Mouse (Mus musculus): ENCODE data around the gene Cldn1. TPM values are rescaled to one million over a fixed set of nuclear protein-coding genes. Genes with fewer than 3 reads are reported as not detected.

The Cldn1 gene
- polyA plus RNA-seq (2014; fragmentation: Nextera tagmentation; extraction: Ambion mirVana): 10.2 and 12.4 TPM in 2 replicates

GRCm38 (mm10) chr16:26371325-26372053 lies at the start of gene Cldn1:
Gene Cldn1 (minus strand): TSS chr16:26371841.
- Histone ChIP-seq H3K9ac (replicated peaks; ENCODE audit: low read depth, low read length) (peak within 1 kb of the TSS; percentile 31; the same call in 1 of the 2 replicates), H3K4me2 (replicated peaks; ENCODE audit: low read depth, low read length) (peak within 1 kb of the TSS; percentile 84), H3K9me3 (ENCODE audit: control insufficient read depth, low read depth, low read length) (no peaks in the 10 kb centered on the region), H3K4me3 (ENCODE audit: low read depth, low read length) (peak within 1 kb of the TSS; percentile 48), H3K27ac (ENCODE audit: low read length) (no peak within 1 kb of the TSS), H3K36me3 (ENCODE audit: control insufficient read depth, insufficient read depth, low read length) (no peaks in the 10 kb centered on the region), H3K4me1 (ENCODE audit: control insufficient read depth, insufficient read depth, low read length) (no peaks in the 10 kb centered on the region), H3K27me3 (ENCODE audit: control insufficient read depth, insufficient read depth, low read length) (no peaks in the 10 kb centered on the region)
- ATAC-seq (ENCODE audit: insufficient number of reproducible peaks, insufficient read depth, low FRiP score, low read depth): peak; percentile 85
- WGBS: 5% methylated on average over 33 of the region's 33 CpGs

- H3K9ac ChIP-seq (replicated peaks; ENCODE audit: low read depth, low read length): no peak overlapping the region
- ATAC-seq (ENCODE audit: insufficient number of reproducible peaks, insufficient read depth, low FRiP score, low read depth): no peak
- no peaks in the 10 kb centered on the region for H3K27me3 ChIP-seq (ENCODE audit: control insufficient read depth, insufficient read depth, low read length)
- no peaks in the 10 kb centered on the region for H3K36me3 ChIP-seq (ENCODE audit: control insufficient read depth, insufficient read depth, low read length)
- no peaks in the 10 kb centered on the region for H3K4me1 ChIP-seq (ENCODE audit: control insufficient read depth, insufficient read depth, low read length)
- no peak overlapping the region for H3K4me2 ChIP-seq (replicated peaks; ENCODE audit: low read depth, low read length)
- H3K27ac ChIP-seq (ENCODE audit: low read length): no peak overlapping the region
- no peak overlapping the region for H3K4me3 ChIP-seq (ENCODE audit: low read depth, low read length)
- no peaks in the 10 kb centered on the region for H3K9me3 ChIP-seq (ENCODE audit: control insufficient read depth, low read depth, low read length)
- 83% methylated on average over 3 of the region's 3 CpGs for WGBS
Observed at GRCm38 (mm10) chr16:26418616-26419015, 47.0 kb upstream of the Cldn1 start.

- Histone ChIP-seq H3K36me3 (ENCODE audit: control insufficient read depth, insufficient read depth, low read length) (no peaks in the 10 kb centered on the region), H3K4me3 (ENCODE audit: low read depth, low read length) (no peak overlapping the region), H3K9ac (replicated peaks; ENCODE audit: low read depth, low read length) (no peak overlapping the region), H3K4me2 (replicated peaks; ENCODE audit: low read depth, low read length) (no peak overlapping the region), H3K4me1 (ENCODE audit: control insufficient read depth, insufficient read depth, low read length) (no peaks in the 10 kb centered on the region), H3K9me3 (ENCODE audit: control insufficient read depth, low read depth, low read length) (no peaks in the 10 kb centered on the region), H3K27me3 (ENCODE audit: control insufficient read depth, insufficient read depth, low read length) (no peaks in the 10 kb centered on the region), H3K27ac (ENCODE audit: low read length) (no peak overlapping the region)
- 38% methylated on average over 1 of the region's 1 CpGs for WGBS
- no peak for ATAC-seq (ENCODE audit: insufficient number of reproducible peaks, insufficient read depth, low FRiP score, low read depth)
Observed at GRCm38 (mm10) chr16:26404070-26404469, 32.4 kb upstream of the Cldn1 start.

- no peak overlapping the region for H3K4me2 ChIP-seq (replicated peaks; ENCODE audit: low read depth, low read length)
- H3K4me1 ChIP-seq (ENCODE audit: control insufficient read depth, insufficient read depth, low read length): no peaks in the 10 kb centered on the region
- H3K9me3 ChIP-seq (ENCODE audit: control insufficient read depth, low read depth, low read length): no peaks in the 10 kb centered on the region
- no peaks in the 10 kb centered on the region for H3K27me3 ChIP-seq (ENCODE audit: control insufficient read depth, insufficient read depth, low read length)
- no peaks in the 10 kb centered on the region for H3K36me3 ChIP-seq (ENCODE audit: control insufficient read depth, insufficient read depth, low read length)
- WGBS: 47% methylated on average over 3 of the region's 3 CpGs
- no peak overlapping the region for H3K27ac ChIP-seq (ENCODE audit: low read length)
- no peak overlapping the region for H3K4me3 ChIP-seq (ENCODE audit: low read depth, low read length)
- ATAC-seq (ENCODE audit: insufficient number of reproducible peaks, insufficient read depth, low FRiP score, low read depth): peak; percentile 49; the same call in 1 of the 2 replicates
- H3K9ac ChIP-seq (replicated peaks; ENCODE audit: low read depth, low read length): no peak overlapping the region
Observed at GRCm38 (mm10) chr16:26400971-26401370, 29.3 kb upstream of the Cldn1 start.

GRCm38 (mm10) chr16:26400549-26400948 lies 28.9 kb upstream of the Cldn1 start:
- Histone ChIP-seq H3K27ac (ENCODE audit: low read length) (no peak overlapping the region), H3K4me3 (ENCODE audit: low read depth, low read length) (no peak overlapping the region), H3K36me3 (ENCODE audit: control insufficient read depth, insufficient read depth, low read length) (no peaks in the 10 kb centered on the region), H3K4me2 (replicated peaks; ENCODE audit: low read depth, low read length) (no peak overlapping the region), H3K9me3 (ENCODE audit: control insufficient read depth, low read depth, low read length) (no peaks in the 10 kb centered on the region), H3K27me3 (ENCODE audit: control insufficient read depth, insufficient read depth, low read length) (no peaks in the 10 kb centered on the region), H3K9ac (replicated peaks; ENCODE audit: low read depth, low read length) (no peak overlapping the region), H3K4me1 (ENCODE audit: control insufficient read depth, insufficient read depth, low read length) (no peaks in the 10 kb centered on the region)
- no peak for ATAC-seq (ENCODE audit: insufficient number of reproducible peaks, insufficient read depth, low FRiP score, low read depth)
- 67% methylated on average over 4 of the region's 4 CpGs for WGBS

GRCm38 (mm10) chr16:26390936-26391335 lies 19.3 kb upstream of the Cldn1 start:
- H3K4me1 ChIP-seq (ENCODE audit: control insufficient read depth, insufficient read depth, low read length): no peaks in the 10 kb centered on the region
- H3K4me2 ChIP-seq (replicated peaks; ENCODE audit: low read depth, low read length): no peak overlapping the region
- WGBS: 78% methylated on average over 4 of the region's 4 CpGs
- no peak overlapping the region for H3K9ac ChIP-seq (replicated peaks; ENCODE audit: low read depth, low read length)
- ATAC-seq (ENCODE audit: insufficient number of reproducible peaks, insufficient read depth, low FRiP score, low read depth): no peak
- H3K27ac ChIP-seq (ENCODE audit: low read length): no peak overlapping the region
- no peaks in the 10 kb centered on the region for H3K9me3 ChIP-seq (ENCODE audit: control insufficient read depth, low read depth, low read length)
- H3K27me3 ChIP-seq (ENCODE audit: control insufficient read depth, insufficient read depth, low read length): no peaks in the 10 kb centered on the region
- no peak overlapping the region for H3K4me3 ChIP-seq (ENCODE audit: low read depth, low read length)
- no peaks in the 10 kb centered on the region for H3K36me3 ChIP-seq (ENCODE audit: control insufficient read depth, insufficient read depth, low read length)

- H3K4me1 ChIP-seq (ENCODE audit: control insufficient read depth, insufficient read depth, low read length): no peaks in the 10 kb centered on the region
- H3K27me3 ChIP-seq (ENCODE audit: control insufficient read depth, insufficient read depth, low read length): no peaks in the 10 kb centered on the region
- H3K4me2 ChIP-seq (replicated peaks; ENCODE audit: low read depth, low read length): no peak overlapping the region
- no peak overlapping the region for H3K4me3 ChIP-seq (ENCODE audit: low read depth, low read length)
- no peaks in the 10 kb centered on the region for H3K36me3 ChIP-seq (ENCODE audit: control insufficient read depth, insufficient read depth, low read length)
- H3K9me3 ChIP-seq (ENCODE audit: control insufficient read depth, low read depth, low read length): no peaks in the 10 kb centered on the region
- no peak overlapping the region for H3K27ac ChIP-seq (ENCODE audit: low read length)
- ATAC-seq (ENCODE audit: insufficient number of reproducible peaks, insufficient read depth, low FRiP score, low read depth): no peak
- 73% methylated on average over 2 of the region's 2 CpGs for WGBS
- no peak overlapping the region for H3K9ac ChIP-seq (replicated peaks; ENCODE audit: low read depth, low read length)
Observed at GRCm38 (mm10) chr16:26386159-26386558, 14.5 kb upstream of the Cldn1 start.

- no peaks in the 10 kb centered on the region for H3K27me3 ChIP-seq (ENCODE audit: control insufficient read depth, insufficient read depth, low read length)
- H3K4me2 ChIP-seq (replicated peaks; ENCODE audit: low read depth, low read length): no peak overlapping the region
- H3K9me3 ChIP-seq (ENCODE audit: control insufficient read depth, low read depth, low read length): no peaks in the 10 kb centered on the region
- no peak overlapping the region for H3K27ac ChIP-seq (ENCODE audit: low read length)
- H3K4me3 ChIP-seq (ENCODE audit: low read depth, low read length): no peak overlapping the region
- WGBS: 66% methylated on average over 5 of the region's 5 CpGs
- no peaks in the 10 kb centered on the region for H3K36me3 ChIP-seq (ENCODE audit: control insufficient read depth, insufficient read depth, low read length)
- no peaks in the 10 kb centered on the region for H3K4me1 ChIP-seq (ENCODE audit: control insufficient read depth, insufficient read depth, low read length)
- no peak overlapping the region for H3K9ac ChIP-seq (replicated peaks; ENCODE audit: low read depth, low read length)
- no peak for ATAC-seq (ENCODE audit: insufficient number of reproducible peaks, insufficient read depth, low FRiP score, low read depth)
Observed at GRCm38 (mm10) chr16:26384112-26384649, 12.5 kb upstream of the Cldn1 start.

Data from stomach, embryonic 14.5 days (tissue).